Mouse (Mus musculus) midbrain, embryonic 14.5 days (tissue): ENCODE measurements around the gene Col4a3bp. TPM values are rescaled to one million over a fixed set of nuclear protein-coding genes. Genes with fewer than 3 reads are reported as not detected.

Experiments
- ATAC-seq: fragments of 200-750 bp; cut with Nextera tagmentation; 2 replicates; pipeline ENCODE4 v1.8.0; 2017; ENCODE audit warnings: moderate number of reproducible peaks, moderate library complexity; ENCODE audit not compliant: low FRiP score, low TSS enrichment
- DNase-seq: peaks from one replicate; pipeline ENCODE4 v3.0.0-alpha.2; 2015
- H3K27ac ChIP-seq: fragments of 300-500 bp; sonication (generic); replicated peaks from 2 replicates; pipeline ENCODE4 v1.5.1; 2014; ENCODE audit warnings: mild to moderate bottlenecking, low read depth, low read length, moderate library complexity
- H3K27me3 ChIP-seq: fragments of 300-500 bp; sonication (generic); 2 replicates; pipeline ENCODE4 v1.6.1; 2014; ENCODE audit warnings: low read length, control low read depth, mixed read lengths; ENCODE audit not compliant: control insufficient read depth, insufficient read depth
- H3K36me3 ChIP-seq: fragments of 300-500 bp; sonication (generic); 2 replicates; pipeline ENCODE4 v1.6.1; 2014; ENCODE audit warnings: low read length, control low read depth; ENCODE audit not compliant: control insufficient read depth, insufficient read depth
- H3K4me1 ChIP-seq: fragments of 300-500 bp; sonication (generic); 2 replicates; pipeline ENCODE4 v1.6.1; 2014; ENCODE audit warnings: mild to moderate bottlenecking, antibody characterized with exemption, low read length, control low read depth; ENCODE audit not compliant: control insufficient read depth, insufficient read depth
- H3K4me2 ChIP-seq: fragments of 300-500 bp; sonication (generic); 2 replicates; pipeline ENCODE4 v1.6.1; 2014; ENCODE audit warnings: mild to moderate bottlenecking, low read length, moderate library complexity
- H3K4me3 ChIP-seq: fragments of 300-500 bp; sonication (generic); replicated peaks from 2 replicates; pipeline ENCODE4 v1.5.1; 2014; ENCODE audit warnings: low read depth, low read length
- H3K9ac ChIP-seq: fragments of 300-500 bp; sonication (generic); replicated peaks from 2 replicates; pipeline ENCODE4 v1.6.1; 2014; ENCODE audit warnings: mild to moderate bottlenecking, low read length, moderate library complexity
- H3K9me3 ChIP-seq: fragments of 300-500 bp; sonication (generic); 2 replicates; pipeline ENCODE4 v1.6.1; 2016; ENCODE audit warnings: low read length, control low read depth, mixed read lengths; ENCODE audit not compliant: control insufficient read depth
- WGBS: fragments of 180-500 bp; shearing (Covaris S2); extraction: QIAGEN DNeasy Blood & Tissue Kit; methylation state at CpG from one replicate; pipeline ENCODE4 v1.1.7; 2014; 5-methylcytosine and 5-hydroxymethylcytosine counted together
- polyA plus RNA-seq: library from polyadenylated mRNA; unstranded; fragments of >200 nt; fragmentation: Nextera tagmentation; extraction: Ambion mirVana; gene quantifications from 2 replicates; pipeline ENCODE4 v1.2.1, GENCODE M21; 2014

Gene Col4a3bp
- polyA plus RNA-seq, 1 experiment from 2014 or later, result 9.1 TPM

DNA sequence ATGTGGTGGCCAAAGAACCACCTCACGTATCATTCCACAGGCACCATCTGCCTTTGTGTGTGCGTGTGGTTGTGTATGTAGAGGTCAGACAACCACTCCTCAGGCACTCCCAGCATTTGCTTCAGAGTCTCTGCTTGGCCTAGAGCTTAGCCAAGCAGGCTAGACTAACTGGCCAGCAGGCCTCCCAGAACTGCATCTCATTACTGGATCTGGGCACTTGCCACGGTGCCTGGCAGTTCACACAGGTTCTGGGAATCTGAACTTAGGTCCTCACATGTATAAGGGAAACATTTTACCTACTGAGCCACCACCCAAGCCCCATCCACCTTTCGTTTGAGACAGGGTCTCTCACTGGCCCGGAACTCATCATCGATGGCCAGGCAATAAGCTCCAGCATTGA lies 10.2 kb upstream of the Col4a3bp start:
- Histone ChIP-seq H3K27ac (no peak overlapping the region), H3K36me3 (no peaks in the 10 kb centered on the region), H3K4me3 (no peak overlapping the region), H3K4me2 (no peak overlapping the region), H3K9ac (no peak overlapping the region), H3K4me1 (no peaks in the 10 kb centered on the region), H3K9me3 (0 out of 2 replicates have a peak, but pooled peaks cover 5% of the 10 kb centered on the region), H3K27me3 (no peaks in the 10 kb centered on the region)
- DNase-seq (no peak), ATAC-seq (no peak)
- WGBS, result 85% methylated on average over 6 of the region's 6 CpGs

DNA sequence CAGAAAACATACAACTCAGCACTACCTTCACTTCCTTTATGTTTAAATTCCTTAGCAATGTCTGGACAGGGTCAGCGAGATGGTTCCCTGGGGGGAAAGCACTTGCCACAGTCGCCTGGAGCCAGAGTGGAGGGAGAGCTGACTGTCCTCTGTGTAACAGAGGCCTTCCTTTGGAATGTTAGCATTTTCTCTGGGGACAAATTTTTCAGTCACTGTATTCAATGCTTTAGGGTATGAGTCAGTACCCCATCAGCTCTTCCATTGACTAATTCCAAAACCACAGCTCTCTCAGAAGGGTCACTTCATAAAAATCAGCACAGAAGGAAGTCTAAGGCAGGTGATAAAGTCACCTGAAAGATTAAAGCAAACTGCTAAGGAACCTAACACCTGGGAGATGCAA lies 8.7 kb upstream of the Col4a3bp start:
- H3K27me3 ChIP-seq, result no peaks in the 10 kb centered on the region
- 0 out of 2 replicates have a peak, but pooled peaks cover 5% of the 10 kb centered on the region for H3K9me3 ChIP-seq
- H3K27ac ChIP-seq, result no peak overlapping the region
- no peak overlapping the region for H3K9ac ChIP-seq
- no peak overlapping the region for H3K4me2 ChIP-seq
- 47% methylated on average over 2 of the region's 2 CpGs for WGBS
- no peak for ATAC-seq
- no peak for DNase-seq
- no peaks in the 10 kb centered on the region for H3K4me1 ChIP-seq
- H3K36me3 ChIP-seq, result no peaks in the 10 kb centered on the region
- no peak overlapping the region for H3K4me3 ChIP-seq

DNA sequence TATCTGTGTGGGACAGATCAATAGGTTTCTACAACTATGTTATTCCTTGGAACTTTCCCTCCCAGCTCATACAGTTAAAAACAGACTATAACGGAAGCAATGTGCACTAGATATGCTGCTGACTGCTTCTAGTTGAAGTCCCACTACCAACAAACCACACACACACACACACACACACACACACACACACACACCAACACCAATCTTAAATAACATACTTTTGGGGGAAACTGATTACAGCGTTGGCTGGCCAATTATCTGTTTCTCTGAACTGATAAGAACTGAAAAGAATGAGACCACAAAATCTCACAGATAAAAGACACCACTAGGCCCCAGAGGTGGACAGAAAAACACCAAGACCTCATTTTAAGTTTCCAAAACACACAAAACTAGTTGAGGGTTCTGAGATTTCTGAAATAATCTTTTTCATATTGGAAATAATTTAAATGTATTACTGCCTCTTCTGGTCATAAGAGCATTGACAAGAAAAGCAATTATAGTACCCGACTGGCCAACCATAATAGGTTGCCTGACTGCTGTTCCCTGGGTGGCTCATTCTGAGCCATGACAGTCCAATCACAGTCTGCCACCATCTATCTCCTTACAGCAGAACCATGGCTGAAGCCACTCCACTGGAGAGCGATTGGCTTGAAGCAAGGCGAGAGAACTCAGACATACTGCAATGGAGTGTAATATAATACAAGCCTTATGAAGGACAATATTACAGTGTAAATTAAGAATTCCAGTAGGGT lies 5.4 kb upstream of the Col4a3bp start:
- H3K27me3 ChIP-seq, result no peaks in the 10 kb centered on the region
- ATAC-seq (no peak), DNase-seq (no peak)
- WGBS, result 88% methylated on average over 5 of the region's 5 CpGs
- no peaks in the 10 kb centered on the region for H3K9me3 ChIP-seq
- no peak overlapping the region for H3K9ac ChIP-seq
- H3K27ac ChIP-seq, result no peak overlapping the region
- 0 out of 2 replicates have a peak, but pooled peaks cover 3% of the 10 kb centered on the region for H3K4me1 ChIP-seq
- no peaks in the 10 kb centered on the region for H3K36me3 ChIP-seq
- no peak overlapping the region for H3K4me3 ChIP-seq
- H3K4me2 ChIP-seq, result no peak overlapping the region

DNA sequence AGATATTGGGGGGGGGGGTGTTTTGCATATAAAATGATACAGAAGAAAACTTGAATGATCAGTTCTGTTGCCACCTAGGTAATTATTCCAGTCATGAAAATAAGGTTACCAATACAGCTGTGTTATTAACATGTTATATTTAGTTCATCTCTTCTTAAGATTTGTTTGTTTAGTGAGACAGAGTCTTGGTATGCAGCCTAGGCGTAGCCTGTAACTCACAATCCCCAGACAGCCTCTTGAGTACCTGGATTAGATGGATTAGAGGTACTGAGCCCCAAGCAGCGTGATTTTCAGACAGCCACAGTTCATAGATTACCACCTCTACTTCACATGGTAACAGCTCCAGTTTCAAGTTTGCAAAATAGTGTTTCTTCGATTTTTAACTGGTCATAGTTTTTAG lies 4.3 kb upstream of the Col4a3bp start:
- no peak overlapping the region for H3K4me3 ChIP-seq
- no peak overlapping the region for H3K9ac ChIP-seq
- no peak for DNase-seq
- H3K27ac ChIP-seq, result no peak overlapping the region
- no peaks in the 10 kb centered on the region for H3K9me3 ChIP-seq
- no peak overlapping the region for H3K4me2 ChIP-seq
- WGBS, result 80% methylated on average over 3 of the region's 3 CpGs
- H3K27me3 ChIP-seq, result no peaks in the 10 kb centered on the region
- no peaks in the 10 kb centered on the region for H3K36me3 ChIP-seq
- H3K4me1 ChIP-seq, result 0 out of 2 replicates have a peak, but pooled peaks cover 3% of the 10 kb centered on the region
- no peak for ATAC-seq

DNA sequence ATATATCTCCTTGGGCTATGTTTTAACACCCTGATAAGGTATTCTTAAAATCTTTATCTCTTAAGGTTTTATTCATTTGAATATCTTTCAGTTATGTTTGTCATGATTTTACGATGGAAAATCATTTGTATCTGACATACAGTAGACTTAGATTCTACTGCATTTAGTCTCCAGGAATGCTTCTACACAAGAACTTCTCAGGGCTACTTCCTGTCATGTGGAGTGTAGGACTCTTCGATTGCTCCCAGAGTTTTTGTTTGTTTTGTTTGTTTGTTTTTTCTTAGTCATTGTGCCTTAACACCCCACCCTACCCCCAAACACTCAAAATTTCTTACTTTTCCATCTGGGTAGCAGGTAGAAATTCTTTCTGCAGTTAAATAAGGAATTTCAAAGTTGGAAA lies 1.0 kb upstream of the Col4a3bp start:
- no peak for ATAC-seq
- Histone ChIP-seq H3K27me3 (no peaks in the 10 kb centered on the region), H3K9me3 (no peaks in the 10 kb centered on the region), H3K4me1 (peaks cover 12% of the 10 kb centered on the region), H3K4me3 (0 out of 2 replicates have a peak overlapping the region, but pooled peaks have one; percentile 92), H3K27ac (no peak overlapping the region), H3K4me2 (peak overlapping the region; percentile 61), H3K9ac (no peak overlapping the region), H3K36me3 (no peaks in the 10 kb centered on the region)
- DNase-seq, result no peak
- WGBS, result 74% methylated on average over 2 of the region's 2 CpGs

DNA sequence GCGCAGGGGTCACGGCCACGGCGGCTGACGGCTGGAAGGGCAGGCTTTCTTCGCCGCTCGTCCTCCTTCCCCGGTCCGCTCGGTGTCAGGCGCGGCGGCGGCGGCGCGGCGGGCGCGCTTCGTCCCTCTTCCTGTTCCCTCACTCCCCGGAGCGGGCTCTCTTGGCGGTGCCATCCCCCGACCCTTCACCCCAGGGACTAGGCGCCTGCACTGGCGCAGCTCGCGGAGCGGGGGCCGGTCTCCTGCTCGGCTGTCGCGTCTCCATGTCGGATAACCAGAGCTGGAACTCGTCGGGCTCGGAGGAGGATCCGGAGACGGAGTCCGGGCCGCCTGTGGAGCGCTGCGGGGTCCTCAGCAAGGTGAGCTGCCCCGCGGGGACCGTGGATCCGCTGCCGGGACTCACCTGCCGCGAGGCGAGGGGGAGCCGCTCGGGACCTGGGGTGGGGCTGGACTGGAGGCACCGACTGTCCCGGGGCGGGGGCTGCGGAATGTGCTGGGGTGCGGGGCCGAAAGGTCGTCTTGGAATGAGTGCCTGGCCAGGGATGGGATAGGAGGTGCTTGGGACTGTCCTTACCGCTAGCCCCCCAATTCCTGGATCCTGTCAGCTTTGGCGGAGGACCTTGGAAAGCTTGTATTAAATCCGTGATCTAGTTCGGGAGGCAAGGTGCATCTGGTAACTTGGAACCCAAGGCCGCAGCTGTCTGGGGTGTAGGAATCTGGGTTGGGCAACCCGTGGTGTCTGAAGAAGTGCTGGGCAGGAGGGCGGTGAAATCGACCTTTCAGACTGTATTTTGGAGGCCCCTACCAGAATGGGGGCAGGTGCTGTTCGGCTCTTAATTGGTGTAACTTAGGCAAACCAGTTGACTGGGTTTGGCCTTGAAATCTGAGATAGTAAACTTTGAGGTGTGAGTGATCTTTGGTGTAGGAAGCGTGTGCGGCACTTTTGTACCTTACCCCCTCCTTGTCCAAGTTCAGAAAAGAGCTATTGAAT lies 778 bp downstream of the Col4a3bp start:
- ATAC-seq, result no peak; the same call in 1 of the 2 replicates

DNA sequence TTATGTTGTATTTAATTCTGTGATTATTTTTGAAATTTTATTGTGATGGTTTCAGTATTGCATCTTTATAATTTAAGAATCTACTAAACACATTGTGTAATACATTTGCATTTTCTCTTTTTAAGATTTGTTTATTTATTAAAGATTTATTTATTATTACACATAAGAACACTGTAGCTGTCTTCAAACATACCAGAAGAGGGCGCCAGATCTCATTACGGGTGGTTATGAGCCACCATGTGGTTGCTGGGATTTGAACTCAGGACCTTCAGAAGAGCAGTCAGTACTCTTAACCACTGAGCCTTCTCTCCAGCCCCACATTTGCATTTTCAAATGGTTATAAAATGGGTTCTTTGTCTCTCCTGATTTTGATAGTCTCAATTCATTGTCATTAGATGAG lies 2.1 kb downstream of the Col4a3bp start:
- no peak overlapping the region for H3K4me2 ChIP-seq
- 84% methylated on average over 2 of the region's 2 CpGs for WGBS
- DNase-seq, result peak; percentile 25

More for the DNA sequence above, 778 bp downstream of the Col4a3bp start:
- peak; percentile 70 for DNase-seq
- Histone ChIP-seq H3K9me3 (no peaks in the 10 kb centered on the region), H3K4me2 (peak overlapping the region; percentile 84), H3K27ac (peak overlapping the region; percentile 97), H3K4me1 (peaks cover 12% of the 10 kb centered on the region), H3K27me3 (no peaks in the 10 kb centered on the region), H3K4me3 (peak overlapping the region; percentile 92), H3K9ac (peak overlapping the region; percentile 91), H3K36me3 (no peaks in the 10 kb centered on the region)
- WGBS, result under 1% methylated on average over 73 of the region's 73 CpGs

DNA sequence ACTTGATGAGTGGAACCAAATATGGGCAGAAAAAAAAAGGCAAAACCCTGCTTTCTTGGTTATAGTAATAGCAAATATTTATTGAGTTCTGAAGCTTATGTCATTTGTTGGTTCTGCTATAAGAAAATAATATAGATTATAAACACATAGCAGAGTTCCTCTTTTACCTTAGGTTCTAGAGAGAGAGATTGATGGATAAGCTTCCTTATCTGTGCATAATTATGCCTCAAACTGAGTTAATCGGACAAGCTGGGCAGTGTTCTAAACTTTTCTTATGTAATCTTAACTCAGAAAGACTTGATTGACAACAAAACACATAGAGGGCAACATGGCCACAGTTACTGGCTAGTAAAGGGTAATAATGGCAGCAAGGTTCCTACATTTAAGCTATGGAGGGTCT lies 4.8 kb downstream of the Col4a3bp start:
- 82% methylated on average over 1 of the region's 1 CpGs for WGBS

More for the DNA sequence above, 2.1 kb downstream of the Col4a3bp start:
- Histone ChIP-seq H3K27ac (no peak overlapping the region), H3K27me3 (no peaks in the 10 kb centered on the region), H3K4me1 (peaks cover 12% of the 10 kb centered on the region), H3K4me3 (no peak overlapping the region), H3K9ac (no peak overlapping the region), H3K36me3 (no peaks in the 10 kb centered on the region), H3K9me3 (no peaks in the 10 kb centered on the region)
- no peak for ATAC-seq

More for the DNA sequence above, 4.8 kb downstream of the Col4a3bp start:
- Histone ChIP-seq H3K27ac (no peak overlapping the region), H3K36me3 (no peaks in the 10 kb centered on the region), H3K4me3 (no peak overlapping the region), H3K4me2 (no peak overlapping the region), H3K27me3 (no peaks in the 10 kb centered on the region), H3K9ac (no peak overlapping the region), H3K4me1 (peaks cover 9% of the 10 kb centered on the region), H3K9me3 (no peaks in the 10 kb centered on the region)
- ATAC-seq (no peak), DNase-seq (no peak)
